Mouse (Mus musculus) CH12.LX (cell line): ENCODE measurements around the gene Dtnb. TPM values are rescaled to one million over a fixed set of nuclear protein-coding genes. Genes with fewer than 3 reads are reported as not detected.
A peak's percentile ranks its signal among the peaks of the same experiment; 100 is the strongest.

ENCODE experiments used
- DNase-seq: peaks from one replicate; pipeline ENCODE4 v3.0.0-alpha.2; 2013; ENCODE audit errors: extremely low read depth
- H3K27ac ChIP-seq: 2 replicates; pipeline ENCODE4 v1.5.1; 2012; ENCODE audit warnings: low read depth, mild to moderate bottlenecking, control low read depth, moderate library complexity; ENCODE audit not compliant: insufficient read depth
- H3K27me3 ChIP-seq: replicated peaks from 2 replicates; pipeline ENCODE3; 2012; ENCODE audit warnings: inconsistent platforms
- H3K36me3 ChIP-seq, 2 experiments: replicated peaks in 1 of 2; 2 replicates each; pipeline versions ENCODE3 to v1.6.1; 2012; ENCODE audit warnings: inconsistent platforms in 1 of 2, low read length in 1 of 2, mild to moderate bottlenecking in 1 of 2, mixed read lengths in 1 of 2, moderate library complexity in 1 of 2; ENCODE audit not compliant: control insufficient read depth in 1 of 2, insufficient read depth in 1 of 2
- H3K4me1 ChIP-seq, 2 experiments: 2 replicates each; pipeline ENCODE4 v1.6.1; 2012; ENCODE audit warnings: inconsistent platforms in 1 of 2, moderate library complexity in 1 of 2; ENCODE audit not compliant: insufficient read depth in 2 of 2, control insufficient read depth in 1 of 2
- H3K4me2 ChIP-seq: 2 replicates; pipeline ENCODE4 v1.6.1; 2012; ENCODE audit warnings: low read depth, mild to moderate bottlenecking, control low read depth; ENCODE audit not compliant: poor library complexity, insufficient read depth, severe bottlenecking
- H3K4me3 ChIP-seq, 3 experiments: fragments of 150-350 bp in 1 of 3; sonication (generic) in 1 of 3; replicated peaks in 1 of 3; 2 replicates each; pipeline versions ENCODE3 to v1.5.1; 2011 to 2012; ENCODE audit warnings: low read depth in 2 of 3, low read length in 2 of 3, mild to moderate bottlenecking in 2 of 3, moderate library complexity in 2 of 3, control low read depth in 1 of 3, improper control_type of control experiment in 1 of 3, inconsistent platforms in 1 of 3, mixed read lengths in 1 of 3; ENCODE audit not compliant: poor library complexity in 1 of 3
- H3K79me2 ChIP-seq: replicated peaks from 2 replicates; pipeline ENCODE4 v1.6.1; 2012; ENCODE audit warnings: mild to moderate bottlenecking, moderate library complexity; ENCODE audit not compliant: control insufficient read depth, poor library complexity, insufficient read depth, severe bottlenecking; ENCODE audit errors: extremely low read depth
- H3K9ac ChIP-seq: 2 replicates; pipeline ENCODE4 v1.6.1; 2012; ENCODE audit warnings: low read depth, mild to moderate bottlenecking, control low read depth, moderate library complexity; ENCODE audit not compliant: insufficient read depth
- H3K9me3 ChIP-seq: replicated peaks from 2 replicates; pipeline ENCODE3; 2012; ENCODE audit warnings: low read length, inconsistent platforms, mixed read lengths
- BHLHE40 ChIP-seq: IDR thresholded peaks from 2 replicates; pipeline ENCODE4 v1.6.1; 2011; ENCODE audit warnings: mild to moderate bottlenecking, low read depth, low read length, improper control_type of control experiment
- CHD1 ChIP-seq: IDR thresholded peaks from 2 replicates; pipeline ENCODE4 v1.6.1; 2012; ENCODE audit warnings: low read depth, low read length, improper control_type of control experiment, inconsistent platforms
- CTCF ChIP-seq, 2 experiments: IDR thresholded peaks in 1 of 2; conservative IDR thresholded peaks in 1 of 2; 2 replicates each; pipeline ENCODE4 v1.5.1; 2011 to 2012; ENCODE audit warnings: low read depth in 2 of 2, low read length in 2 of 2, improper control_type of control experiment in 1 of 2, inconsistent platforms in 1 of 2, mild to moderate bottlenecking in 1 of 2, moderate library complexity in 1 of 2
- EP300 ChIP-seq: IDR thresholded peaks from 2 replicates; pipeline ENCODE4 v1.6.1; 2011; ENCODE audit warnings: low read length, improper control_type of control experiment
- ETS1 ChIP-seq: conservative IDR thresholded peaks from 2 replicates; pipeline ENCODE4 v1.6.1; 2012; ENCODE audit warnings: low read depth, mild to moderate bottlenecking, inconsistent platforms, low read length, improper control_type of control experiment, moderate library complexity
- KAT2A ChIP-seq: IDR thresholded peaks from 2 replicates; pipeline ENCODE4 v1.6.1; 2012; ENCODE audit warnings: low read length, improper control_type of control experiment, inconsistent platforms; ENCODE audit not compliant: insufficient replicate concordance
- MAFK ChIP-seq: IDR thresholded peaks from 2 replicates; pipeline ENCODE4 v1.6.1; 2011; ENCODE audit warnings: low read length, improper control_type of control experiment; ENCODE audit not compliant: insufficient replicate concordance
- MAZ ChIP-seq: IDR thresholded peaks from 2 replicates; pipeline ENCODE4 v1.6.1; 2012; ENCODE audit warnings: low read depth, mild to moderate bottlenecking, inconsistent platforms, low read length, improper control_type of control experiment, moderate library complexity
- MEF2A ChIP-seq: IDR thresholded peaks from 2 replicates; pipeline ENCODE4 v1.6.1; 2014; ENCODE audit warnings: low read depth, mild to moderate bottlenecking, inconsistent platforms, low read length, improper control_type of control experiment, borderline replicate concordance
- SIN3A ChIP-seq: IDR thresholded peaks from 2 replicates; pipeline ENCODE4 v1.6.1; 2012; ENCODE audit warnings: low read length, improper control_type of control experiment, inconsistent platforms
- SMC3 ChIP-seq: IDR thresholded peaks from 2 replicates; pipeline ENCODE4 v1.6.1; 2011; ENCODE audit warnings: low read depth, low read length, improper control_type of control experiment
- ZC3H11A ChIP-seq: IDR thresholded peaks from 2 replicates; pipeline ENCODE4 v1.6.1; 2012; ENCODE audit warnings: low read depth, mild to moderate bottlenecking, inconsistent platforms, low read length, improper control_type of control experiment
- ZMIZ1 ChIP-seq: IDR thresholded peaks from 2 replicates; pipeline ENCODE4 v1.6.1; 2012; ENCODE audit warnings: low read depth, mild to moderate bottlenecking, inconsistent platforms, low read length, improper control_type of control experiment
- dilution Hi-C: fragments of 300-500 bp; cut with MboI; formaldehyde crosslinking; loops from 2 replicates; pipeline ENCODE4 v1.14.3; 2020; ENCODE audit warnings: low sequenced_read_pairs; ENCODE audit not compliant: extremely low pct_unique_long_range_greater_than_20kb, extremely low pct_ligation_motif_present
- in situ Hi-C: fragments of 300-500 bp; cut with MboI; formaldehyde crosslinking; loops from 3 replicates; pipeline ENCODE4 v1.14.3; 2019; ENCODE audit warnings: low sequenced_read_pairs, low pct_ligation_motif_present, low pct_unique_long_range_greater_than_20kb, mixed read lengths
- polyA plus RNA-seq: library from polyadenylated mRNA; unstranded; fragments of >175 nt; gene quantifications from 2 replicates; pipeline ENCODE4 v1.2.1, GENCODE M21; 2012; ENCODE audit warnings: low read depth; ENCODE audit not compliant: insufficient read length
- total RNA-seq, 2 experiments: library from RNA; depleted of rRNA; stranded (reverse); fragments of 300-350 nt in 1 of 2; fragments of >200 nt in 1 of 2; gene quantifications; 2 replicates each; pipeline ENCODE4 v1.2.3; 2012 to 2014

Dtnb gene
- total and polyA plus RNA-seq, 3 experiments: 8.1 to 26.0 (median 17.4) TPM

DNA sequence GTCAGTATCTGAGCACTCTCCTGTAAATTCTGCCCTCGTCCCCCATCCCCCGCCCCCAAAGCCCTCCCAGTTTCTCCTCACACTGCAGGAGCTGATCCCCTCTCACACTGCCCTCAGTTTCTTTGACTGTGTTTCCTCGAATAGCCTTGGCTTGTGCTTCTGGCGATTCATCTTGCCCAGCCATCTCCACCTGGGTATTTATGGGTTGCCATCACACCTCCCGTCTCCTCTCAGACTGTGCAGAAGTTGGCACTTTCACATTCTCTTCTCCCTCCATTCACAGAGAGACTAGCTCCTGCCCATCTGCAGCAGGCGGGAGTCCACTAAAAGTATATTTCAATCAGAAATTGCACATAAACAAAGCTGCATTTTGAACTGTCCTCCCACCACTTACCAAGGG lies 25.4 kb upstream of the Dtnb start:
- TF ChIP-seq ZC3H11A (no peak), KAT2A (no peak), MEF2A (no peak), MAFK (no peak)
- Histone ChIP-seq H3K9me3 (no peaks in the 10 kb centered on the region), H3K9ac (no peak overlapping the region), H3K79me2 (no peaks in the 10 kb centered on the region), H3K27ac (no peak overlapping the region), H3K27me3 (no peaks in the 10 kb centered on the region), H3K4me3 (no peak overlapping the region), H3K36me3 (peaks cover 0 to 5% of the 10 kb centered on the region in 2 experiments), H3K4me2 (no peak overlapping the region), H3K4me1 (peaks cover 16 to 52% of the 10 kb centered on the region in 2 experiments)
- dilution Hi-C loops (no loop called here), in situ Hi-C loops (no loop called here)
- DNase-seq: no peak

DNA sequence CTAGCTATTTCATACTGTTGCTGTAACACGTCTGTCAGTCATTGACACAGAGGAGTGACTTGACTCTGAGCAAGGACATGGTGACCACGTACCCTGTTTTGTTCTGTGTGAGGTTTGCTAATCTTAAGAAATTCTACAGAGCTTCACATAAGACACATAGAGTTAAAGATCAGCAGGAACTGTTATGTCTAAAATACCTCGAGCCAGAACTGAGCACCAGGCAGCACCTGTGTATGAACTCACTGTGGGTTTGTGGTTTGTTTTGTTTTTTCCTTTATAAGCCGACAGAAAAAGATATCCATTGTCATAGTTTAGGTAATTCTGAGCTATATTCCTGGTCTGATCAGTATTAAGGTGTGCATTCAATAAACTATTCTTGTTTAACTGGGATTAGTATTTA lies 24.7 kb upstream of the Dtnb start:
- Histone ChIP-seq H3K4me1 (peaks cover 16 to 52% of the 10 kb centered on the region in 2 experiments), H3K4me2 (peak overlapping the region; percentile 47; the same call in 1 of the 2 replicates), H3K9me3 (no peaks in the 10 kb centered on the region), H3K9ac (no peak overlapping the region), H3K4me3 (no peak overlapping the region), H3K27ac (no peak overlapping the region), H3K79me2 (no peaks in the 10 kb centered on the region), H3K27me3 (no peaks in the 10 kb centered on the region), H3K36me3 (peaks cover 0 to 5% of the 10 kb centered on the region in 2 experiments)
- TF ChIP-seq SIN3A (no peak), MAZ (no peak), SMC3 (no peak), EP300 (peak; percentile 40; the same call in 1 of the 2 replicates)
- DNase-seq: no peak
- dilution Hi-C loops (no loop called here), in situ Hi-C loops (no loop called here)

DNA sequence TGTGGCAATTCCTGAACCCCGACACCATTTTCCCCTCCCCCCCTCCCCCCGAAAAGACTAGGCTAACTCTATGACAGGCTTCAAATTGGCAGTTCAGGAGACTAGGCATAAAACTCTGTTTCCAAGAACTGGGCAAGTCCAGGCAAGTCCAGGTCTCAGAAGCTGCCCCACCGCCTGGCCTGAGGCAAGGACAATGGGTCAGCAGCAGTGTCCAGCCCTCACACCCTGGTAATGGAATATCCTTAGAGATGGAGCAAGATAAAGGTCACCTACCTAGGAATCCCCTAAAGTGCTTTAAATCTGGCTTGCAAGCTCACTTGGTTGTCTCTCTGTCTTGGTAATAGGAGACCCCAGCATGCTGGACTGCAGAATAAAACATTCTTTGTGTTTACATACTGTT lies 24.3 kb upstream of the Dtnb start:
- no peaks in the 10 kb centered on the region for H3K79me2 ChIP-seq
- TF ChIP-seq BHLHE40 (no peak), MAFK (no peak), CTCF (conservative IDR thresholded peaks at IDR 0.05 in 1 of 2, IDR thresholded peaks at IDR 0.05 in 1 of 2; ENCODE audit: low read depth in 2 of 2, low read length in 2 of 2) (no peak), ETS1 (no peak), CHD1 (no peak; the same call in 1 of the 2 replicates), ZMIZ1 (no peak)
- in situ Hi-C loops (no loop called here), dilution Hi-C loops (no loop called here)
- no peak overlapping the region for H3K27ac ChIP-seq
- peaks cover 0 to 5% of the 10 kb centered on the region in 2 experiments for H3K36me3 ChIP-seq
- H3K4me1 ChIP-seq: peaks cover 16 to 52% of the 10 kb centered on the region in 2 experiments
- no peak overlapping the region for H3K4me3 ChIP-seq
- H3K9ac ChIP-seq: no peak overlapping the region
- no peak for DNase-seq
- no peak overlapping the region; the same call in 1 of the 2 replicates for H3K4me2 ChIP-seq
- no peaks in the 10 kb centered on the region for H3K9me3 ChIP-seq
- H3K27me3 ChIP-seq: no peaks in the 10 kb centered on the region
